Mouse (Mus musculus): ENCODE results near the gene Apeh. TPM values are rescaled to one million over a fixed set of nuclear protein-coding genes. Genes with fewer than 3 reads are reported as not detected.
A peak's percentile ranks its signal among the peaks of the same experiment; 100 is the strongest.

The Apeh gene
- polyA plus RNA-seq, 1 experiment from 2014 or later = 194 TPM

GRCm38 (mm10) chr9:108117143-108117542 lies 22.7 kb upstream of the Apeh start:
- Histone ChIP-seq H3K27ac (replicated peaks) (no peak overlapping the region), H3K4me2 (no peak overlapping the region), H3K36me3 (replicated peaks) (no peaks in the 10 kb centered on the region), H3K9ac (no peak overlapping the region), H3K4me1 (replicated peaks) (peaks cover 18% of the 10 kb centered on the region), H3K27me3 (peaks cover 30% of the 10 kb centered on the region), H3K9me3 (replicated peaks) (no peaks in the 10 kb centered on the region), H3K4me3 (replicated peaks) (no peak overlapping the region)
- ATAC-seq (ENCODE audit: insufficient read depth) = no peak
- 57% methylated on average over 4 of the region's 4 CpGs for WGBS (ENCODE audit: insufficient replicate concordance)

DNA sequence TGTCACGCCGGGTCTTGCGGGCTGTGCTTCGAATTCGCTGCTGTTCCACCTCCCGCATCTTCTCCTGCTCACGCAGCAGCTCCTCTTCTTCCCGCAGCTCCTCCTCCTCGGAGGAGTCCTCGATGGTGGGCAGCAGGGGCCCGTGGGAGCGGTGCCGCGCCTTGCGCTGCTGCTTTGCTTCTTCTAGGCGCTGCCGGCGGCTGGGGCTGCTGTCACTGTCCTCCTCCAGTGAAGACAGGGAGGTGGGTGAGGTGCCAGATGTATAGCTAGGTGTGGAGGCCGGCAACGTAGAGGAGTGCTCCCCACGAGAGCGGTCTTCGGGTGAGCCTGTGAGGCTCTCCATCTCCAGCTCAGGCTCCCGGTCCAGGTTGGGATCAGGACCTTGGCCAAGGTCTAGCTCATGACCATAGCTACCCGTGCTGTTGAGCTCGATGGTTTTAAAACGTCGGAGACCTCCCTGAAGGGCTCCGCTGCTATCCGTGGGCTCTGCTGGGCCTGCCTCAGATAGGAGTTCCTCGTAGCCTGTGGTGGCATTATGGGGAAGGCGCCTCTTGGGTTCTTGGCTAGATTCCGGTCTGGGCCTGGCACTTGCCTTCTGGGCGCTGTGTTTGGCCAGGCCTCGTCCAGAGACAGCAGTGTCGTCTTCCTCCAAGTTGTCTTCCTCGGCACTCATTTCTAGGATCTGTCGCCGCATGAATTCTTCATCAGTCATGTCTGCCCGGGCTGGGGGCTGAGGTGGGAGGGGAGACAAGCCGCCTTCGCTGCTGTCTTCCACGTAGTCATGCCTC lies 21.1 kb upstream of the Apeh start:
- no peak overlapping the region for H3K4me2 ChIP-seq

DNA sequence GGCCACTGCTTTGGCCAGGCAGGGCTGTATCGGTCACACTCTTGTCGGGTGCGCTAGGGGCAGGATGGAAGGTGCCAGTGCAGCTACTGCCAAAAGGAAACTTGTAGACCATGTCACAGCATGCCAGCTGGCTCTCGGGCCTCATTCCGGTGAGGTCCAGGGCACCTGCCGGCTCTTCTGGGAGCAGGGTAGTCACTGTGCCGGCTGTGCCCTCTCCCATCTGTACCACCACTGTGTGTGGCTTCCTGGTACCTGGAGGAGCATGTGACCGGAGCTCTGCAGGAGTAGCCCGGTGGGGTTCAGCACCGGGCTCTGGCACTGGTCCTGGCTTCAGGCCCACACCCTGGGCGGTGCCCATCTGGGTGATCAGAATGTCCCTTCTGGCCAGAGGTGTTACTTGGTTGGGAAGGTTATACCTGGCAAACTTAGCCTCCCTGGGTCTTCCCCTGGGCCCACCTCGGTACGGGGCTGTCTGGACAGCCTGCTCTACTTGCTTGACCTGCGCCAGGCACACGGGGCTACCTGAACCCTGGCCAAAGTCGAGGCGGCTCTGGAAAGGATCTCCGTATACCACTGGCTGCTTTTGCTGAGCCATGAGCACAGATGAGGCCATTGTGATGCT lies 18.4 kb upstream of the Apeh start:
- H3K4me1 ChIP-seq (replicated peaks) = peaks cover 14% of the 10 kb centered on the region
- H3K9me3 ChIP-seq (replicated peaks) = no peaks in the 10 kb centered on the region
- no peak overlapping the region for H3K9ac ChIP-seq
- 81% methylated on average over 18 of the region's 18 CpGs for WGBS (ENCODE audit: insufficient replicate concordance)
- H3K4me3 ChIP-seq (replicated peaks) = no peak overlapping the region
- H3K36me3 ChIP-seq (replicated peaks) = no peaks in the 10 kb centered on the region
- no peak overlapping the region for H3K4me2 ChIP-seq
- no peak overlapping the region for H3K27ac ChIP-seq (replicated peaks)
- H3K27me3 ChIP-seq = peaks cover 62% of the 10 kb centered on the region
- ATAC-seq (ENCODE audit: insufficient read depth) = no peak

More for the DNA sequence above, 21.1 kb upstream of the Apeh start:
- Histone ChIP-seq H3K4me1 (replicated peaks) (peaks cover 23% of the 10 kb centered on the region), H3K9ac (no peak overlapping the region), H3K9me3 (replicated peaks) (no peaks in the 10 kb centered on the region), H3K27me3 (peaks cover 46% of the 10 kb centered on the region), H3K36me3 (replicated peaks) (no peaks in the 10 kb centered on the region), H3K4me3 (replicated peaks) (no peak overlapping the region), H3K27ac (replicated peaks) (no peak overlapping the region)
- ATAC-seq (ENCODE audit: insufficient read depth) = no peak
- 70% methylated on average over 43 of the region's 43 CpGs for WGBS (ENCODE audit: insufficient replicate concordance)

- peak overlapping the region; percentile 24 for H3K4me3 ChIP-seq (replicated peaks)
- peak overlapping the region; percentile 59 for H3K4me2 ChIP-seq
- H3K9me3 ChIP-seq (replicated peaks) = no peaks in the 10 kb centered on the region
- peaks cover 62% of the 10 kb centered on the region for H3K27me3 ChIP-seq
- WGBS (ENCODE audit: insufficient replicate concordance) = 67% methylated on average over 17 of the region's 17 CpGs
- ATAC-seq (ENCODE audit: insufficient read depth) = no peak
- no peaks in the 10 kb centered on the region for H3K36me3 ChIP-seq (replicated peaks)
- H3K4me1 ChIP-seq (replicated peaks) = peaks cover 17% of the 10 kb centered on the region
- H3K27ac ChIP-seq (replicated peaks) = no peak overlapping the region
- peak overlapping the region; percentile 42 for H3K9ac ChIP-seq
Observed at GRCm38 (mm10) chr9:108111593-108112121, 17.3 kb upstream of the Apeh start.

GRCm38 (mm10) chr9:108111101-108111592 lies 16.7 kb upstream of the Apeh start:
- Histone ChIP-seq H3K27me3 (peaks cover 62% of the 10 kb centered on the region), H3K36me3 (replicated peaks) (no peaks in the 10 kb centered on the region), H3K4me3 (replicated peaks) (peak overlapping the region; percentile 24), H3K9ac (peak overlapping the region; percentile 42), H3K9me3 (replicated peaks) (no peaks in the 10 kb centered on the region), H3K4me2 (peak overlapping the region; percentile 59), H3K4me1 (replicated peaks) (peaks cover 22% of the 10 kb centered on the region), H3K27ac (replicated peaks) (no peak overlapping the region)
- 6% methylated on average over 22 of the region's 22 CpGs for WGBS (ENCODE audit: insufficient replicate concordance)
- no peak for ATAC-seq (ENCODE audit: insufficient read depth)

DNA sequence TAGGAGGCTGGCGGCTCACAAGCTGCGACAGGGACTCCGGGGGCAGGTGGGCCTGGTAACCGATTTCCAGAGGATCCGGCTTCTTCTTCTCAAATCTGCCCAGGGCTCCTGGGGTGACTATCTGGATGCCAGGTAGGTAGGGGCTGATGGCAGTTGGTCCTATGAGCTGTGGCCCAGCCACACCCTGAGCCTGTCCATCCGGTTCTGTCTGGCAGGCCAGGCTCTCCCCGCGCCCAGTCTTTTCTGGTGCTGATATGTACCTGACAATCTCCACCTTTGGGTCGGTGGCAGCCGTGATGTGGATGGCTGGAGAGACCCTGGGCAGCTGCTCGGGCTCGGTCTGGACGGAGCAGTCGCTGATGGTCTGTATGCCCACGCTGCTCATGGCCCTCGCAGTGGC lies 15.8 kb upstream of the Apeh start:
- 65% methylated on average over 16 of the region's 16 CpGs for WGBS (ENCODE audit: insufficient replicate concordance)
- peaks cover 54% of the 10 kb centered on the region for H3K27me3 ChIP-seq

DNA sequence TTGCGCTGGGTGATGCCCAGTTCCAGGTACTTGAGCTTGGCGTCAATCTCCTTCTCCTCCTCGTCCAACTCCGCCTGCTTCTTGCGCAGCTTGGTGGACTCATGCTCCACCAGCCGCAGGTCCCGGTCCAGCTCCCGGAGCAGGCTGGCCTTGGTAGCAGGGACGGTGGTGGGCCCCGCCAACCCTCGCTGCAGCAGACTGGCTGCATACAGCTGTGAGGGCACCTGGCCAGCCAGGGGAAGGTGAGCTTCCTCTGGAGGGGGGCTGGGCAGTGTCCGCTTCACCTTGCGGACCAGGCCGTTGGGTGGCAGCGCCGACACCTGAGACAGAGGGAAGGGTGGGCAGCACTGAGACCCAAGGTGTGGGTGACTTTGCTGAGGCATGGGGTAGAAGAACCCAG lies 13.5 kb upstream of the Apeh start:
- ATAC-seq (ENCODE audit: insufficient read depth) = no peak
- Histone ChIP-seq H3K4me3 (replicated peaks) (no peak overlapping the region), H3K36me3 (replicated peaks) (no peaks in the 10 kb centered on the region), H3K27ac (replicated peaks) (no peak overlapping the region), H3K9me3 (replicated peaks) (no peaks in the 10 kb centered on the region), H3K27me3 (peaks cover 39% of the 10 kb centered on the region), H3K4me2 (no peak overlapping the region), H3K9ac (no peak overlapping the region), H3K4me1 (replicated peaks) (peaks cover 54% of the 10 kb centered on the region)
- WGBS (ENCODE audit: insufficient replicate concordance) = 86% methylated on average over 16 of the region's 16 CpGs

More for the DNA sequence above, 15.8 kb upstream of the Apeh start:
- ATAC-seq (ENCODE audit: insufficient read depth) = no peak
- Histone ChIP-seq H3K36me3 (replicated peaks) (no peaks in the 10 kb centered on the region), H3K9me3 (replicated peaks) (no peaks in the 10 kb centered on the region), H3K4me3 (replicated peaks) (peak overlapping the region; percentile 24), H3K9ac (no peak overlapping the region), H3K27ac (replicated peaks) (no peak overlapping the region), H3K4me1 (replicated peaks) (peaks cover 32% of the 10 kb centered on the region), H3K4me2 (peak overlapping the region; percentile 59)

DNA sequence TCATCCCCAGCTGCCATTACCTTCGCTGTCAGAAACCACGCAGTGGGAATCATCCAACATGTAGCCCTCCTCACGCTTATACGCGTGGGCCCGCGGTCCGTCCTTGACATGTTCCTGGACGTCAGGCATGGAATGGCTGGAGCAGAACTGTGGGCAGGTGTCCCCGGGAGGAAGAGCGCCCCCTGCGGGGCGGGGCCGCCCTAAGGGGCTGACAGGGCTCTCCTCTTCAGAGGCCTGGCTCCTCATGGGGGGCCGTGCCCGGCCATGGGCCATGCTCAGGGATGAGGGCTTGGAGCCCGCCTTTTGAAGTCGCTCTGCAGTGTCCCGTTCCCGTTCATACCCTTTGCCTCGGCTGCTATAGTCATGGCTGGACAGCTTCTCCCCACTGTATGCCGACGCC lies 11.7 kb upstream of the Apeh start:
- 86% methylated on average over 23 of the region's 23 CpGs for WGBS (ENCODE audit: insufficient replicate concordance)
- Histone ChIP-seq H3K27ac (replicated peaks) (0 out of 2 replicates have a peak overlapping the region, but pooled peaks have one; percentile 55), H3K9ac (no peak overlapping the region), H3K9me3 (replicated peaks) (no peaks in the 10 kb centered on the region), H3K4me2 (peak overlapping the region; percentile 69; the same call in 1 of the 2 replicates), H3K27me3 (peaks cover 21% of the 10 kb centered on the region), H3K36me3 (replicated peaks) (peaks cover under 1% of the 10 kb centered on the region; the same call in 1 of the 2 replicates), H3K4me3 (replicated peaks) (no peak overlapping the region), H3K4me1 (replicated peaks) (peaks cover 65% of the 10 kb centered on the region)
- no peak for ATAC-seq (ENCODE audit: insufficient read depth)

DNA sequence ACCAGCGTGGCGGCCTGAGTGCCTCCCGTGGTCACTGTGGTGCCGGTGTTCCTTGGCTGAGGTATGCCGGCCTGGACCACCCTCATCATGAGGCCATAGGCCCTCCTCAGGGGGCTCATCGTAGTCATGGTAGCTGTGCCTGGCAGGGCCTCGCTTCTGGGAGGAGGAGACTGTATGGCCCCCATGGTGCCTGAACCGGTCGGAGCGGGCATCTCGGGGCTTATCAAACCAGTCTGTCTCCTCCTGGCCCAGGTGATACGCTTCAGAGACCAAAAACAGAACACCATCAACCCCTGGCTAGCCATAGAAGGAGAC lies 11.1 kb upstream of the Apeh start:
- Histone ChIP-seq H3K9ac (peak overlapping the region; percentile 56; the same call in 1 of the 2 replicates), H3K4me2 (peak overlapping the region; percentile 69), H3K4me1 (replicated peaks) (peaks cover 64% of the 10 kb centered on the region), H3K36me3 (replicated peaks) (peaks cover 5% of the 10 kb centered on the region; the same call in 1 of the 2 replicates), H3K4me3 (replicated peaks) (peak overlapping the region; percentile 46; the same call in 1 of the 2 replicates), H3K27me3 (peaks cover 15% of the 10 kb centered on the region), H3K9me3 (replicated peaks) (no peaks in the 10 kb centered on the region), H3K27ac (replicated peaks) (peak overlapping the region; percentile 55)
- WGBS (ENCODE audit: insufficient replicate concordance) = 70% methylated on average over 12 of the region's 12 CpGs
- no peak; the same call in 1 of the 2 replicates for ATAC-seq (ENCODE audit: insufficient read depth)

- peak overlapping the region; percentile 69 for H3K4me2 ChIP-seq
- H3K36me3 ChIP-seq (replicated peaks) = peaks cover 5% of the 10 kb centered on the region; the same call in 1 of the 2 replicates
- H3K27me3 ChIP-seq = peaks cover 10% of the 10 kb centered on the region
- peak; percentile 62 for ATAC-seq (ENCODE audit: insufficient read depth)
- 37% methylated on average over 31 of the region's 31 CpGs for WGBS (ENCODE audit: insufficient replicate concordance)
- H3K4me1 ChIP-seq (replicated peaks) = peaks cover 64% of the 10 kb centered on the region
- peak overlapping the region; percentile 56; the same call in 1 of the 2 replicates for H3K9ac ChIP-seq
- H3K4me3 ChIP-seq (replicated peaks) = peak overlapping the region; percentile 46
- H3K27ac ChIP-seq (replicated peaks) = peak overlapping the region; percentile 55
- H3K9me3 ChIP-seq (replicated peaks) = no peaks in the 10 kb centered on the region
Observed at GRCm38 (mm10) chr9:108104766-108105548, 10.6 kb upstream of the Apeh start.
